Mouse (Mus musculus): Measurements from ENCODE around the gene R3hdm1.

R3hdm1 gene

GRCm38 (mm10) chr1:128102641-128103461, at the start of gene R3hdm1, which contains the start of gene Zranb3:
R3hdm1 (plus strand) TSS chr1:128103301.
Zranb3 (minus strand) TSS chr1:128103047.
- DNase-seq: peak; percentile 96 to 99

- DNase-seq: no peak
Measured at GRCm38 (mm10) chr1:128057269-128057668, 45.8 kb upstream of the R3hdm1 start.

GRCm38 (mm10) chr1:128058625-128059024, 44.5 kb upstream of the R3hdm1 start:
- DNase-seq: no peak

GRCm38 (mm10) chr1:128060655-128061344, 42.3 kb upstream of the R3hdm1 start:
- DNase-seq: no peak

GRCm38 (mm10) chr1:128061401-128061800, 41.7 kb upstream of the R3hdm1 start:
- DNase-seq: no peak

- no peak for DNase-seq
Measured at GRCm38 (mm10) chr1:128062167-128062566, 40.9 kb upstream of the R3hdm1 start.

GRCm38 (mm10) chr1:128064716-128065115, 38.4 kb upstream of the R3hdm1 start:
- DNase-seq: no peak

GRCm38 (mm10) chr1:128068945-128069397, 34.1 kb upstream of the R3hdm1 start:
- DNase-seq: no peak

GRCm38 (mm10) chr1:128070003-128070402, 33.1 kb upstream of the R3hdm1 start:
- no peak for DNase-seq

GRCm38 (mm10) chr1:128073051-128073450, 30.1 kb upstream of the R3hdm1 start:
- no peak for DNase-seq

- no peak for DNase-seq
Measured at GRCm38 (mm10) chr1:128076791-128077479, 26.2 kb upstream of the R3hdm1 start.

- DNase-seq: no peak
Measured at GRCm38 (mm10) chr1:128077788-128078187, 25.3 kb upstream of the R3hdm1 start.

- no peak for DNase-seq
Measured at GRCm38 (mm10) chr1:128078646-128079045, 24.5 kb upstream of the R3hdm1 start.

- DNase-seq: peak in 1 of 2 experiments; percentile 28
Measured at GRCm38 (mm10) chr1:128080936-128081696, 22.0 kb upstream of the R3hdm1 start.

- DNase-seq: no peak
Measured at GRCm38 (mm10) chr1:128081873-128082272, 21.2 kb upstream of the R3hdm1 start.

GRCm38 (mm10) chr1:128082800-128083199, 20.3 kb upstream of the R3hdm1 start:
- DNase-seq: peak; percentile 45 to 79

GRCm38 (mm10) chr1:128094686-128095085, 8.4 kb upstream of the R3hdm1 start:
- DNase-seq: no peak

GRCm38 (mm10) chr1:128098309-128098708, 4.8 kb upstream of the R3hdm1 start:
- DNase-seq: no peak

- peak; percentile 56 to 77 for DNase-seq
Measured at GRCm38 (mm10) chr1:128102251-128102640, 855 bp upstream of the R3hdm1 start.

GRCm38 (mm10) chr1:128103520-128104088, 503 bp downstream of the R3hdm1 start:
- no peak for DNase-seq

GRCm38 (mm10) chr1:128120913-128121627, 18.0 kb downstream of the R3hdm1 start:
- DNase-seq: no peak

All from kidney, postnatal 36 days (tissue).